Mouse (Mus musculus) intestine, embryonic 14.5 days (tissue): Measurements from ENCODE around the gene Olfr329-ps. TPM values are rescaled to one million over a fixed set of nuclear protein-coding genes. Genes with fewer than 3 reads are reported as not detected.
"Not testable (repeated sequence)": the region's sequence is repeated elsewhere in the genome, so short reads cannot be mapped to it uniquely, and the experiment has no call there.

Experiments
- ATAC-seq: fragments of 200-750 bp; cut with Nextera tagmentation; replicated peaks from 2 replicates; pipeline ENCODE4 v1.8.0; 2017; ENCODE audit warnings: low read depth, moderate number of reproducible peaks, moderate TSS enrichment, moderate library complexity; ENCODE audit not compliant: low FRiP score, low TSS enrichment
- DNase-seq: peaks from one replicate; pipeline ENCODE4 v3.0.0-alpha.2; 2018; ENCODE audit warnings: low spot score
- H3K27ac ChIP-seq: fragments of 300-500 bp; sonication (generic); 2 replicates; pipeline ENCODE4 v1.5.1; 2014; ENCODE audit warnings: low read depth, mild to moderate bottlenecking, control low read depth
- H3K27me3 ChIP-seq: fragments of 300-500 bp; sonication (generic); replicated peaks from 2 replicates; pipeline ENCODE4 v1.6.1; 2014; ENCODE audit warnings: low read length, control low read depth; ENCODE audit not compliant: control insufficient read depth, insufficient read depth
- H3K36me3 ChIP-seq: fragments of 300-500 bp; sonication (generic); 2 replicates; pipeline ENCODE4 v1.6.1; 2014; ENCODE audit warnings: low read length, control low read depth; ENCODE audit not compliant: control insufficient read depth, insufficient read depth
- H3K4me1 ChIP-seq: fragments of 300-500 bp; sonication (generic); replicated peaks from 2 replicates; pipeline ENCODE4 v1.6.1; 2014; ENCODE audit warnings: low read length, control low read depth, mixed read lengths; ENCODE audit not compliant: control insufficient read depth, insufficient read depth
- H3K4me2 ChIP-seq: fragments of 300-500 bp; sonication (generic); 2 replicates; pipeline ENCODE4 v1.6.1; 2014; ENCODE audit warnings: low read length
- H3K4me3 ChIP-seq: fragments of 300-500 bp; sonication (generic); 2 replicates; pipeline ENCODE4 v1.5.1; 2014; ENCODE audit warnings: low read depth, low read length, control low read depth, mixed read lengths
- H3K9ac ChIP-seq: fragments of 300-500 bp; sonication (generic); 2 replicates; pipeline ENCODE4 v1.6.1; 2014; ENCODE audit warnings: mild to moderate bottlenecking, low read length
- H3K9me3 ChIP-seq: fragments of 300-500 bp; sonication (generic); 2 replicates; pipeline ENCODE4 v1.6.1; 2016; ENCODE audit warnings: low read length, control low read depth; ENCODE audit not compliant: control insufficient read depth
- WGBS: fragments of 180-500 bp; shearing (Covaris S2); extraction: QIAGEN DNeasy Blood & Tissue Kit; methylation state at CpG from one replicate; pipeline ENCODE4 v1.1.7; 2014; 5-methylcytosine and 5-hydroxymethylcytosine counted together
- polyA plus RNA-seq: library from polyadenylated mRNA; unstranded; fragments of >200 nt; fragmentation: Nextera tagmentation; extraction: Ambion mirVana; gene quantifications from 2 replicates; pipeline ENCODE4 v1.2.1, GENCODE M21; 2014

Olfr329-ps gene
- polyA plus RNA-seq, 1 experiment from 2014 or later, result not detected

GRCm38 (mm10) chr11:58519756-58520155, 26.5 kb downstream of the Olfr329-ps start:
- not testable (repeated sequence) for DNase-seq, ATAC-seq, H3K36me3 ChIP-seq, H3K27me3 ChIP-seq, H3K4me2 ChIP-seq, H3K9ac ChIP-seq, H3K4me1 ChIP-seq, H3K27ac ChIP-seq, H3K4me3 ChIP-seq, H3K9me3 ChIP-seq
- WGBS, result 90% methylated on average over 6 of the region's 9 CpGs

GRCm38 (mm10) chr11:58518916-58519315, 27.3 kb downstream of the Olfr329-ps start:
- not testable (repeated sequence) for ATAC-seq

GRCm38 (mm10) chr11:58509058-58509457, 37.2 kb downstream of the Olfr329-ps start:
- not testable (repeated sequence) for H3K9ac ChIP-seq, H3K36me3 ChIP-seq, H3K4me2 ChIP-seq, H3K27ac ChIP-seq, ATAC-seq, H3K27me3 ChIP-seq, DNase-seq, H3K4me3 ChIP-seq, H3K9me3 ChIP-seq, H3K4me1 ChIP-seq
- WGBS, result 89% methylated on average over 19 of the region's 19 CpGs

More at GRCm38 (mm10) chr11:58518916-58519315, 27.3 kb downstream of the Olfr329-ps start:
- not testable (repeated sequence) for H3K9ac ChIP-seq, H3K9me3 ChIP-seq, H3K4me2 ChIP-seq, H3K4me3 ChIP-seq, H3K36me3 ChIP-seq, H3K27me3 ChIP-seq, DNase-seq, H3K4me1 ChIP-seq, H3K27ac ChIP-seq
- 95% methylated on average over 17 of the region's 18 CpGs for WGBS

DNA sequence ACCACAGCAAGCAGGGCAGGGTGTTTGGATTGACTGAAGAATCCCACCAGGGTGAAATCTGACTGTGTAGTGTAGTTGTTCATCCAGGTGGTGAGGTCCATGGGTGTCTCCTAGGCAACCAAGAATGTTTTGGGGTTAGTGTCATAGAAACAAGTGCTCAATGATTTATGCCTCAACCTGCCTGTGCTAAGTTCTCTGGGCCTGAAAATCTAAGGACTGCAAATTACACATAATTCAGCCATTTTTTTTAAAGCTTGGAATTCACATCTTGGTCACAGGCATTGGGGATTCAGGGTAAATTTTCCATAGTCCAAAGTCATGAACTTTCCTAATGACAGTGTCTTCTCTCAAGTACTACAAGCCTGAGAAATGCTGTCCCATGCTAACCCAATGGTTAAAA, 43.8 kb downstream of the Olfr329-ps start, which contains the start of gene Olfr331:
TSS of gene Olfr331 (minus strand) at position 101 of the 400 bp plus-strand sequence.
- ATAC-seq, result not testable (repeated sequence)

DNA sequence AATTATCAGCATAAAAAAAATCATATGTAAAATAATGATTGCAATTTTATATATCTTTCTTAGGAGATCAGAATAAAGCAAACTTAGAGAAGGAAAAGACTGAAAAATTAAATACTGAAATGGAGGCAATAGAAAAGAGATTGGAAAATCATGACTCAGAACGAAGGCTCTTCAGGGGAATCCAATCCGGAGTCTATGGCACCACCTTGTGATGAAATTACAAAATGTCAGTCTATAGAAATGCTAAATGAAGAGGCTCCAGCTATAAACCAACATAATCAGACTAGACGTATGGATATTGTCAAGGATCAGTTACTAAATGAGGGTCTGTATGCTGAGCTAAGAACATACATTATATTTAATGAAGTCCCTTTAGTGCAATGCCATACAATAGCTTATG, 46.9 kb downstream of the Olfr329-ps start:
- DNase-seq, result no peak
- H3K36me3 ChIP-seq, result no peaks in the 10 kb centered on the region
- no peak overlapping the region for H3K4me2 ChIP-seq
- 33% methylated on average over 3 of the region's 3 CpGs for WGBS
- no peak overlapping the region for H3K27ac ChIP-seq
- H3K9ac ChIP-seq, result no peak overlapping the region
- no peak for ATAC-seq
- no peaks in the 10 kb centered on the region for H3K4me1 ChIP-seq
- no peaks in the 10 kb centered on the region for H3K9me3 ChIP-seq
- no peak overlapping the region for H3K4me3 ChIP-seq
- H3K27me3 ChIP-seq, result no peaks in the 10 kb centered on the region

More for the DNA sequence above, 43.8 kb downstream of the Olfr329-ps start, which contains the start of gene Olfr331:
- H3K4me2 ChIP-seq, H3K9ac ChIP-seq, H3K36me3 ChIP-seq, H3K27me3 ChIP-seq, H3K27ac ChIP-seq, H3K4me3 ChIP-seq, DNase-seq, H3K4me1 ChIP-seq, H3K9me3 ChIP-seq: not testable (repeated sequence)

GRCm38 (mm10) chr11:58498761-58499160, 47.5 kb downstream of the Olfr329-ps start:
- no peak for DNase-seq
- H3K9me3 ChIP-seq, result no peaks in the 10 kb centered on the region
- H3K27me3 ChIP-seq, result no peaks in the 10 kb centered on the region
- no peak overlapping the region for H3K4me3 ChIP-seq
- no peak overlapping the region for H3K4me2 ChIP-seq
- H3K27ac ChIP-seq, result no peak overlapping the region
- no peak for ATAC-seq
- no peak overlapping the region for H3K9ac ChIP-seq
- no peaks in the 10 kb centered on the region for H3K36me3 ChIP-seq
- WGBS, result 80% methylated on average over 9 of the region's 9 CpGs
- no peaks in the 10 kb centered on the region for H3K4me1 ChIP-seq

DNA sequence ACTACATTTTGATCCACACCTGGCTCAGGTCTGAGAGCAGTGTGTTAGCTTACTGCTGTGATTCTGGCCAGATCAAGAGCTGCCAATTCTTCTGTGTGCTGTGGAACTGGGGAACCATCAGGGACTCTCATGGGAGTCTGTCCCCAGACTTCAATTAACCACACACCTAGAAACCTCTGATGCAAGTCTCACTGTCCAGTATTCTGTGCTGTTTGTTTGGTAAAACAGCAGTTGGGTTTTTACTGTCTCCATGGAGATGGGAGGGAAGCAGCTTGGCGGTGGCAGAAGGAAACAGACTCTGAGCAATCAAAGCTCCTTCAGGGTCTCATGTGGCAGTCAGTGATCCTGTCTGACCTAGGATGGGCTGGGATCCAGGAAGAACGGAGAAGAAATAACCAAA, 53.8 kb downstream of the Olfr329-ps start, which contains the start of gene Olfr332:
TSS of gene Olfr332 (minus strand) at position 101 of the 400 bp plus-strand sequence.
- no peaks in the 10 kb centered on the region for H3K36me3 ChIP-seq
- H3K27ac ChIP-seq, result no peak within 1 kb of the TSS
- H3K9me3 ChIP-seq, result no peaks in the 10 kb centered on the region
- no peak within 1 kb of the TSS for H3K4me3 ChIP-seq
- no peaks in the 10 kb centered on the region for H3K4me1 ChIP-seq
- no peak within 1 kb of the TSS for H3K9ac ChIP-seq
- no peaks in the 10 kb centered on the region for H3K27me3 ChIP-seq
- no peak within 1 kb of the TSS for H3K4me2 ChIP-seq
- DNase-seq (no peak), ATAC-seq (no peak)
- WGBS, result 74% methylated on average over 2 of the region's 2 CpGs

Other genes with a start within 250 kb of the Olfr329-ps start
- 19.7 and 22.3 TPM in 2 replicates for gene Zfp692, start 239.4 kb downstream of the Olfr329-ps start, polyA plus RNA-seq
- gene Zfp672, start 216.1 kb downstream of the Olfr329-ps start, polyA plus RNA-seq, result 45.9 and 49.6 TPM in 2 replicates
- 27.5 and 28.9 TPM in 2 replicates for gene Sh3bp5l, start 215.7 kb downstream of the Olfr329-ps start, polyA plus RNA-seq
- 274 and 403 TPM in 2 replicates for gene Lypd8, start 167.4 kb downstream of the Olfr329-ps start, polyA plus RNA-seq
- not detected in 2 replicates for gene 1810065E05Rik, start 125.3 kb downstream of the Olfr329-ps start, polyA plus RNA-seq
- gene Gm12253, start 113.9 kb downstream of the Olfr329-ps start, polyA plus RNA-seq, result not detected in 2 replicates
- not detected in 2 replicates for gene Lypd9, start 93.5 kb downstream of the Olfr329-ps start, polyA plus RNA-seq
- not detected in 2 replicates for gene Olfr30, start 84.2 kb downstream of the Olfr329-ps start, polyA plus RNA-seq
- gene Olfr332, start 53.9 kb downstream of the Olfr329-ps start, polyA plus RNA-seq, result not detected in 2 replicates
- gene Olfr331, start 43.9 kb downstream of the Olfr329-ps start, polyA plus RNA-seq, result not detected in 2 replicates
- gene Olfr330, start 11.6 kb downstream of the Olfr329-ps start, polyA plus RNA-seq, result not detected in 2 replicates
- gene Olfr328, start 9.2 kb upstream of the Olfr329-ps start, polyA plus RNA-seq, result 0.08 TPM in 1 of 2 replicates, not detected in the other
- gene Olfr224, start 24.1 kb upstream of the Olfr329-ps start, polyA plus RNA-seq, result not detected in 2 replicates
- gene Olfr325, start 31.3 kb upstream of the Olfr329-ps start, polyA plus RNA-seq, result not detected in 2 replicates
- gene Olfr324, start 48.7 kb upstream of the Olfr329-ps start, polyA plus RNA-seq, result not detected in 2 replicates
- 0.22 TPM in 1 of 2 replicates, not detected in the other for gene 2210407C18Rik, start 69.7 kb upstream of the Olfr329-ps start, polyA plus RNA-seq
- 0.12 TPM in 1 of 2 replicates, not detected in the other for gene Olfr323, start 84.1 kb upstream of the Olfr329-ps start, polyA plus RNA-seq
- gene Trim58, start 94.0 kb upstream of the Olfr329-ps start, polyA plus RNA-seq, result 0.08 and 0.16 TPM in 2 replicates
- gene Olfr322, start 112.4 kb upstream of the Olfr329-ps start, polyA plus RNA-seq, result not detected in 2 replicates
- not detected in 2 replicates for gene Olfr320, start 134.7 kb upstream of the Olfr329-ps start, polyA plus RNA-seq
- gene Olfr319, start 152.7 kb upstream of the Olfr329-ps start, polyA plus RNA-seq, result not detected in 2 replicates
- not detected in 2 replicates for gene Olfr318, start 177.6 kb upstream of the Olfr329-ps start, polyA plus RNA-seq
- not detected in 2 replicates for gene Olfr317, start 192.8 kb upstream of the Olfr329-ps start, polyA plus RNA-seq
- not detected in 2 replicates for gene Olfr316, start 206.3 kb upstream of the Olfr329-ps start, polyA plus RNA-seq
- gene Olfr315, start 226.8 kb upstream of the Olfr329-ps start, polyA plus RNA-seq, result not detected in 2 replicates
- gene Olfr314, start 236.5 kb upstream of the Olfr329-ps start, polyA plus RNA-seq, result not detected in 2 replicates